In genomic region chr2:32128536-32128841, GRCm38 (mm10) we compare ENCODE assay signal across 15 mouse cellular contexts. TPM values are rescaled to one million over a fixed set of nuclear protein-coding genes. Genes with fewer than 3 reads are reported as not detected.
DNase-seq lines count a peak whose midpoint lies in the region; ATAC-seq and TF ChIP-seq lines count a peak whose summit lies in the region.
"Had no signal": no experiment of that assay in that cellular context is flagged by ENCODE, and none has a peak within 500 bp of the region (broad histone marks: within the 10 kb centered on the region; RNA-seq: fewer than 3 reads in every experiment).

No protein-coding gene starts in this region.

- 0 out of 2 replicates have a peak overlapping the region, but pooled peaks have one; percentile 12 for H3K4me3 ChIP-seq in heart, embryonic 11.5 days (ENCODE audit: low read depth, low read length)
- H3K4me3 ChIP-seq in kidney, embryonic 15.5 days (replicated peaks) = no peak overlapping the region
- H3K4me3 ChIP-seq in bone marrow, adult 2 months (replicated peaks; ENCODE audit: control insufficient read depth, low read depth, low read length) = no peak overlapping the region
- H3K4me3 ChIP-seq in liver, embryonic 13.5 days (replicated peaks) = peak overlapping the region; percentile 30
- H3K4me3 ChIP-seq: embryonic facial prominence, embryonic 12.5 days; forebrain, embryonic 13.5 days; neural tube, embryonic 13.5 days had no signal

- H3K4me1 ChIP-seq in heart, embryonic 11.5 days (ENCODE audit: control insufficient read depth, insufficient read depth, low read length) = peaks cover 47% of the 10 kb centered on the region
- H3K4me1 ChIP-seq in kidney, embryonic 15.5 days = peaks cover 16% of the 10 kb centered on the region; the same call in 1 of the 2 replicates
- peaks cover 3% of the 10 kb centered on the region for H3K4me1 ChIP-seq in bone marrow, adult 2 months (ENCODE audit: control insufficient read depth, insufficient read depth, low read length)
- peaks cover 92% of the 10 kb centered on the region for H3K4me1 ChIP-seq in liver, embryonic 13.5 days (replicated peaks)
- H3K4me1 ChIP-seq: embryonic facial prominence, embryonic 12.5 days; forebrain, embryonic 13.5 days had no signal

- no peak for DNase-seq in heart, postnatal 25 days (ENCODE audit: low spot score)
- DNase-seq in kidney, postnatal 25 days = no peak
- no peak for DNase-seq in liver, embryonic 13.5 days
- DNase-seq in right cerebral cortex, adult 18-20 months = no peak
- no peak for DNase-seq in urinary bladder, adult 2 months (ENCODE audit: low spot score)
- DNase-seq: adrenal gland, postnatal 10 days; cerebellum, adult 9-11 months; kidney, adult 2 months; lung, postnatal 4 days had no signal

- WGBS in heart, embryonic 11.5 days (ENCODE audit: insufficient replicate concordance) = 55% methylated on average over 5 of the region's 5 CpGs
- WGBS in kidney, embryonic 15.5 days = 91% methylated on average over 5 of the region's 5 CpGs
- WGBS in bone marrow, adult 2 months = 52% methylated on average over 5 of the region's 5 CpGs
- WGBS in liver, embryonic 13.5 days (ENCODE audit: insufficient replicate concordance) = 39% methylated on average over 5 of the region's 5 CpGs

- TF ChIP-seq CTCF in bone marrow, adult 2 months (IDR thresholded peaks at IDR 0.05; ENCODE audit: control insufficient read depth, insufficient read depth, low read length) = no peak

- H3K4me2 ChIP-seq in heart, embryonic 11.5 days = peak overlapping the region; percentile 63
- no peak overlapping the region for H3K4me2 ChIP-seq in kidney, embryonic 15.5 days
- H3K4me2 ChIP-seq in liver, embryonic 13.5 days = peak overlapping the region; percentile 81
- H3K4me2 ChIP-seq: embryonic facial prominence, embryonic 12.5 days; forebrain, embryonic 13.5 days; neural tube, embryonic 13.5 days had no signal

- H3K27me3 ChIP-seq in heart, embryonic 11.5 days (ENCODE audit: control insufficient read depth, insufficient read depth, low read length) = no peaks in the 10 kb centered on the region
- 0 out of 2 replicates have a peak, but pooled peaks cover 2% of the 10 kb centered on the region for H3K27me3 ChIP-seq in kidney, embryonic 15.5 days
- H3K27me3 ChIP-seq in liver, embryonic 13.5 days = no peaks in the 10 kb centered on the region
- H3K27me3 ChIP-seq: embryonic facial prominence, embryonic 12.5 days; forebrain, embryonic 13.5 days; neural tube, embryonic 13.5 days had no signal

- peak; percentile 19 for ATAC-seq in heart, embryonic 11.5 days (replicated peaks; ENCODE audit: insufficient number of reproducible peaks, low FRiP score, low TSS enrichment)
- peak; percentile 7; the same call in 1 of the 2 replicates for ATAC-seq in kidney, embryonic 15.5 days (replicated peaks; ENCODE audit: low FRiP score)
- peak; percentile 70 for ATAC-seq in liver, embryonic 13.5 days (ENCODE audit: low read depth)
- ATAC-seq: forebrain, embryonic 13.5 days had no signal

- H3K27ac ChIP-seq in heart, embryonic 11.5 days (ENCODE audit: low read depth, low read length) = peak overlapping the region; percentile 99
- no peak overlapping the region for H3K27ac ChIP-seq in kidney, embryonic 15.5 days
- peak overlapping the region; percentile 97 for H3K27ac ChIP-seq in bone marrow, adult 2 months (ENCODE audit: control insufficient read depth, insufficient read depth, low read depth, low read length, poor library complexity)
- peak overlapping the region; percentile 100 for H3K27ac ChIP-seq in liver, embryonic 13.5 days
- H3K27ac ChIP-seq: embryonic facial prominence, embryonic 12.5 days; forebrain, embryonic 13.5 days; neural tube, embryonic 13.5 days had no signal

- H3K9ac ChIP-seq in heart, embryonic 11.5 days (ENCODE audit: low read depth, low read length) = peak overlapping the region; percentile 69; the same call in 1 of the 2 replicates
- no peak overlapping the region for H3K9ac ChIP-seq in kidney, embryonic 15.5 days
- peak overlapping the region; percentile 87 for H3K9ac ChIP-seq in liver, embryonic 13.5 days
- H3K9ac ChIP-seq: embryonic facial prominence, embryonic 12.5 days; forebrain, embryonic 13.5 days had no signal

- H3K36me3 ChIP-seq in heart, embryonic 11.5 days (ENCODE audit: control insufficient read depth, insufficient read depth, low read length) = no peaks in the 10 kb centered on the region
- no peaks in the 10 kb centered on the region for H3K36me3 ChIP-seq in kidney, embryonic 15.5 days
- no peaks in the 10 kb centered on the region for H3K36me3 ChIP-seq in liver, embryonic 13.5 days
- H3K36me3 ChIP-seq: embryonic facial prominence, embryonic 12.5 days; neural tube, embryonic 13.5 days had no signal

- no peaks in the 10 kb centered on the region for H3K9me3 ChIP-seq in heart, embryonic 11.5 days (replicated peaks; ENCODE audit: control insufficient read depth, low read length)
- H3K9me3 ChIP-seq in kidney, embryonic 15.5 days (replicated peaks) = no peaks in the 10 kb centered on the region
- no peaks in the 10 kb centered on the region for H3K9me3 ChIP-seq in liver, embryonic 13.5 days (replicated peaks)
- H3K9me3 ChIP-seq: embryonic facial prominence, embryonic 12.5 days; forebrain, embryonic 13.5 days; neural tube, embryonic 13.5 days had no signal

- TF ChIP-seq POLR2A in bone marrow, adult 2 months (IDR thresholded peaks at IDR 0.05; ENCODE audit: borderline replicate concordance, control insufficient read depth, low read depth, low read length) = no peak

- intact Hi-C loops in heart, postnatal 25 days (cut with DNase I) = loop anchor here (2.0 kb wide), 1 partner anchor 40 kb away; no protein-coding TSS in a partner anchor

RNA-seq across cellular contexts. Expression of gene Prrc2b, which starts 22.4 kb away (rescaled TPM):
- polyA plus RNA-seq in heart, embryonic 11.5 days (2014; fragmentation: Nextera tagmentation; extraction: Ambion mirVana) = 39.3 and 40.6 TPM in 2 replicates
- total RNA-seq in heart, postnatal 25 days (2021) = 10 to 100 TPM; 79.0 to 89.8 TPM
- polyA plus RNA-seq in kidney, embryonic 15.5 days (2015; fragmentation: Nextera tagmentation; extraction: Ambion mirVana) = 49.2 and 49.7 TPM in 2 replicates
- 32.3 and 44.5 TPM in 2 replicates for polyA plus RNA-seq in bone marrow, adult 2 months (2011; ENCODE audit: insufficient read depth, insufficient read length, low replicate concordance, missing spikeins)
- polyA plus RNA-seq in liver, embryonic 13.5 days (2015; fragmentation: Nextera tagmentation; extraction: Ambion mirVana) = 6.8 and 7.7 TPM in 2 replicates
- polyA plus RNA-seq in urinary bladder, adult 2 months (2012; rRNA removed) = 34.1 and 53.6 TPM in 2 replicates

RNA-seq across cellular contexts. Expression of gene Plpp7, which starts 33.2 kb away (rescaled TPM):
- 10.0 and 11.7 TPM in 2 replicates for polyA plus RNA-seq in heart, embryonic 11.5 days (2014; fragmentation: Nextera tagmentation; extraction: Ambion mirVana)
- total RNA-seq in heart, postnatal 25 days (2021) = 10 to 100 TPM; 31.8 to 33.7 TPM
- polyA plus RNA-seq in kidney, embryonic 15.5 days (2015; fragmentation: Nextera tagmentation; extraction: Ambion mirVana) = 4.4 and 7.1 TPM in 2 replicates
- polyA plus RNA-seq in bone marrow, adult 2 months (2011; ENCODE audit: insufficient read depth, insufficient read length, low replicate concordance, missing spikeins) = not detected in 2 replicates
- polyA plus RNA-seq in liver, embryonic 13.5 days (2015; fragmentation: Nextera tagmentation; extraction: Ambion mirVana) = 2.0 and 2.2 TPM in 2 replicates
- polyA plus RNA-seq in urinary bladder, adult 2 months (2012; rRNA removed) = 4.9 and 5.3 TPM in 2 replicates

RNA-seq across cellular contexts. Expression of gene Fam78a, which starts 43.8 kb away (rescaled TPM):
- polyA plus RNA-seq in heart, embryonic 11.5 days (2014; fragmentation: Nextera tagmentation; extraction: Ambion mirVana) = 43.1 and 43.7 TPM in 2 replicates
- 10 to 100 TPM; 20.0 TPM for total RNA-seq in heart, postnatal 25 days (2021)
- 1.6 and 2.3 TPM in 2 replicates for polyA plus RNA-seq in kidney, embryonic 15.5 days (2015; fragmentation: Nextera tagmentation; extraction: Ambion mirVana)
- 11.4 and 12.5 TPM in 2 replicates for polyA plus RNA-seq in bone marrow, adult 2 months (2011; ENCODE audit: insufficient read depth, insufficient read length, low replicate concordance, missing spikeins)
- polyA plus RNA-seq in liver, embryonic 13.5 days (2015; fragmentation: Nextera tagmentation; extraction: Ambion mirVana) = 10.6 and 13.0 TPM in 2 replicates
- polyA plus RNA-seq in urinary bladder, adult 2 months (2012; rRNA removed) = 0.48 and 0.74 TPM in 2 replicates

Comparison
In these comparisons a context has a peak if more than half of its experiments do, and no peak if none do; other contexts are left out.
1. ATAC-seq: peak in every context shown above with its lines; median percentile 70 in liver, embryonic 13.5 days; 19 in heart, embryonic 11.5 days; 7 in kidney, embryonic 15.5 days.
2. H3K4me3 ChIP-seq: peak in heart, embryonic 11.5 days (single experiment) and liver, embryonic 13.5 days (single experiment); none in kidney, embryonic 15.5 days (single experiment) and bone marrow, adult 2 months (single experiment).